Mouse (Mus musculus): ENCODE results near the gene Wnk2.
"Not testable (repeated sequence)": the region's sequence is repeated elsewhere in the genome, so short reads cannot be mapped to it uniquely, and the experiment has no call there.

Gene Wnk2

DNA sequence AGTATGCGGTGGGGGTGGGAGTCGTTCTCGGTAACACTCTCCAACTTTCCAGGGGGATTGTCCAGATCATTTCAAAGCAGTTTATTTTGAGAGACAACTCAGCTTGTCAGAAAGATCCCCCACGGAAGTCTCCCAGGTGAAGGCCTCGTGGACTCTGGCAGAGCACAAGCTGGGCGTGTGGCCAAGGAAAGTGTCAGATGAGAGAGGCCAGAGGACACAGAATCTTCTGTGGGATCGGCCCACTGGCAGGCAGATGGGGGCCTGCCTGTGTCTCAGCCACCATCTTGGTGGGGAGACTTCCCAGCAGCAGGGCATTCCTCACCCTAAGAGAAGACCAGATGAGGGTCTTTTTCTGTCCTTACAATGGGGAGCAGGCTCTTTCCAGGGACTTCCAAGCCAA is 60.4 kb downstream of the Wnk2 start:
- no peak for DNase-seq

- DNase-seq: no peak
Measured at GRCm38 (mm10) chr13:49086431-49086830, 61.4 kb downstream of the Wnk2 start.

DNA sequence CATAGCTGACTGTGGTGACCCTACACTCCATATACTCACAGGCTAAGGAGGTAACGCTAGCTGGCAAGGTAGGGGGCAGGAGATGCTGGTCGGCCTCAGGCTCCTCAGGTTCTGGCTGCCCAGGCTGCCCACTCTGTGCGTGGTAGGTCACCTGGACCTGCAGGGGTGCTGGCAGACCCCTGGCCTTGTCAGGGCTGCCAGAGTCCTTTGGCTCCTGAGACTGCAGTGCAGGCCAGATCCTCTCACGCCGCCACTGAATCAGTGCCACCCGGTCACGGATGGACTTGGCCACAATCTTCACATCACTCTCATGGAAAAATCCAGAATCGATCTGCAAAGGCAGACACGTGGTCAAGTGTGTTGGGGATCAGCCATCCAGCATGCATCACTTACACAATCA is 62.6 kb downstream of the Wnk2 start:
- no peak for DNase-seq

GRCm38 (mm10) chr13:49084781-49085180 is 63.0 kb downstream of the Wnk2 start:
- DNase-seq: no peak

GRCm38 (mm10) chr13:49083941-49084340 is 63.9 kb downstream of the Wnk2 start:
- no peak for DNase-seq

DNA sequence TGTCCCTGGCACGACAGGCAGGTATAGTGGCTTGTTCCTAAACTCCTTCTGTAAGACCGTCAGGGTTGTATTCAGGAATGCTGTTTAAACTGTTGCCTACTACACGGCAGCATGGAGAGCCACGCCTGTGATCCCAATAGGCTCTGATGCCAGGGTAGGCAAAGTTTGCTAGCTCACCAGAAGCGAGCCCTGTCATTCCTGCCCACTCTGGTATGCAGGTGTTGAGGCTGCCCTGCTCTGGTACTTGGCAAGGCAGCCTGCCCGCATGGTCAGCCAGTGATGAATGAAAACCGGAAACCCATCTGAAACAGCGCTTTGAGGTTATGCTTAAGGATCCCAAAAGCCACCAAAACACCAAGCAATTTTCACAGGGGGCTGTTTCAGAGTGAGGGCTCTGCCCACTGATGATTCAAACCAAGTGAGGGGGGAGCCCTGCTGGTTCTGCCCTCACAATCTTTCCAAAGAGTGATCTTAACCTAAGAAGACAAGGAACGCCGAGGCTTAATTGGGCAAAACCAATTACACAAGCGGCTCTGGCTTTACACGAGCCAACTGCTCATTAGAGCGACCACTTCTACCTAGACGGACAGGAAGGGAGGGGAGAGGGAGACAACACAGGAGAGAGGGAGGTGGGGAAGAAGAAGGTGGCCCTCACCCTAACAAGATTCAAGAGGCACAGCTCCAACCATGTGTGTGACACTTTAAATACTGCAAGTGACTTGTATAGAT is 65.5 kb downstream of the Wnk2 start:
- DNase-seq: no peak

- no peak for DNase-seq
Measured at GRCm38 (mm10) chr13:49076196-49076595, 71.6 kb downstream of the Wnk2 start.

DNA sequence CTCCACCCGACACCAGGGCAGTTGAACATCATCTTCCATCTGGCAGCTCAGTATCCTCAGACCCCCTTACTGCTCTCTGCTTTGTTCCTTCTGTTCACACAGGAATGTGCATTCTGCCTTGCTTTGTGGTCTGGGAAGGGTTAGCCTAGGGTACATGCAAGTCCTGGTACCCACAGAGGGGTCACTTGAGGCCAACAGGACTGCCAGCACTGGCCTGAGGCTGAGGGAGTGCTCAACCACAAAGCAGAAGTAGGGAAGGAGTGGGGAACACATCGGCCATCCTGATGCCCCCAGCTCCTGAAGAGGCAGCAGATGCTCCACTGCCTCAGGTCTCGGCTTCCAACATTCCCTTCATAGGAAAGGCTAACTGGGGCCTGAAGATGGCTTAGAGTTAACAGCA is 72.4 kb downstream of the Wnk2 start:
- no peak for DNase-seq

- no peak for DNase-seq
Measured at GRCm38 (mm10) chr13:49073295-49073694, 74.5 kb downstream of the Wnk2 start.

DNA sequence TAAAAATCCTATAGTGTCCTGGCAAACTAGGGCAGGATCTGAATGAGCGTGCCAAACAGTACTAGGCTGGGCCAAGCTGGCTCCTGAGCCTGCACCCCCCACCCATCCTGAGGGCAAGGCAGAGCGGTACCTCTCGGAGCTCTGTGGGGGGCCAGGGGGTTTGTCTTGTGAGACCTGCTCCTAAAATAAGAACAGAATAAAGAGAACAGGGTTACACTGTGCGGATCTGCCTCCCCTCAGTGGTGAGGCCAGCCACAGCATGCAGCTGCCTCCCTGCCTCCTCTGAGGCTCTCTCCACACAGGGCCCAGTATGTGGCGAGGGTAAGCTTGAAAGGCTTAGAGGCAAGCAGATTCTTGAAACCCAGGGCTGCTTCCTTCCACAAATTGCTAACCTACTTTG is 76.0 kb downstream of the Wnk2 start:
- no peak for DNase-seq

DNA sequence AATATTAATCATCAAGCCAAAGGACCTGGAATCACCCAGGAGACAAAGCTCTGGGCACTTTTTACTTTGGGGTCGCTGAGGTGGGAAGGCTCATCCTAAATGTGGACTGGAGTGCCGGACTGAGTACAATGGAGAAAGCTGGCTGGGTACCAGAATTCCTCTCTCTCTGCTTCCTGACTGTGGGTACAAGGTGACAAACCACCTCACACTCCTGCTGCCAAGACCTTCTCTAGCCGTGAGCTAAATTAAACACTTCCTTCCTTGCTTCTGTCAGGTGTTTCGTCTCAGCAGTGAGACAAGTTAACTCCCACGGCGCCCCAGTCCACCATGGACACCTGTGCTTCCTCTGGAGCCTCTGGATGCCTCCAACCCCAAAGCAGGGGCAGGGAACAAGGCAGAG is 77.8 kb downstream of the Wnk2 start:
- no peak for DNase-seq

GRCm38 (mm10) chr13:49069393-49069792 is 78.4 kb downstream of the Wnk2 start:
- DNase-seq: no peak

GRCm38 (mm10) chr13:49064257-49064656 is 83.6 kb downstream of the Wnk2 start:
- no peak for DNase-seq

- DNase-seq: no peak
Measured at GRCm38 (mm10) chr13:49060456-49060855, 87.4 kb downstream of the Wnk2 start.

- DNase-seq: no peak
Measured at GRCm38 (mm10) chr13:49058528-49058927, 89.3 kb downstream of the Wnk2 start.

GRCm38 (mm10) chr13:49056304-49056703 is 91.5 kb downstream of the Wnk2 start:
- no peak for DNase-seq

DNA sequence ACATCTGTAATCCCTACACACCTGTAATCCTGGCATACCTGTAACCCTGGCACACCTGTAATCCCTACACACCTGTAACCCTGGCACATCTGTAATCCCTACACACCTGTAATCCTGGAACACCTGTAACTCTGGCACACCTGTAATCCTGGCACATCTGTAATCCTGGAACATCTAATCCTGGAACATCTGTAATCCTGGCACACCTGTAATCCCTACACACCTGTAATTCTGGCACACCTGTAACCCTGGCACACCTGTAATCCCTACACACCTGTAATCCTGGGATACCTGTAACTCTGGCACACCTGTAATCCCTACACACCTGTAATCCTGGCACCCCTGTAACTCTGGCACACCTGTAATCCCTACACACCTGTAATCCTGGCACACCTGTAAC is 93.1 kb downstream of the Wnk2 start:
- DNase-seq: not testable (repeated sequence)

DNA sequence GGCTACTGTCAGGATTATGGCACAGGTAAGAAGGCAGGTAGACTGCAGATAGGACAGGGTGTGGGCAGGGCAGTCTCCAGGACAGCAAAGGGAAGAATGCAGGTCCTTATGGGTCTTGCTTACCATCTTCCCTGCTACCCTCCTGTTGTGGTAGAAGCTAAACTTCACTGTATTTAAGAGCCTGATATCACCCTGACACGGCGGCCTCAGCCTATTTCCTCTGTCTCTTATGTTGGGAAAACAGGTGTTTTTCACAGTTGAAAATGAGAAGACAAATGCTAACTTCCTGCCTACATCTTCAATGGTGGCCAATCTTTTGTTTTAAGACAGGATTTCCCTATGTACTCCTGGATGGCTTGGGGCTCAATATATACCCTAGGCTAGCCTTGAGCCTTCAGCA is 94.5 kb downstream of the Wnk2 start:
- no peak for DNase-seq

- DNase-seq: no peak
Measured at GRCm38 (mm10) chr13:49052512-49052911, 95.3 kb downstream of the Wnk2 start.

DNA sequence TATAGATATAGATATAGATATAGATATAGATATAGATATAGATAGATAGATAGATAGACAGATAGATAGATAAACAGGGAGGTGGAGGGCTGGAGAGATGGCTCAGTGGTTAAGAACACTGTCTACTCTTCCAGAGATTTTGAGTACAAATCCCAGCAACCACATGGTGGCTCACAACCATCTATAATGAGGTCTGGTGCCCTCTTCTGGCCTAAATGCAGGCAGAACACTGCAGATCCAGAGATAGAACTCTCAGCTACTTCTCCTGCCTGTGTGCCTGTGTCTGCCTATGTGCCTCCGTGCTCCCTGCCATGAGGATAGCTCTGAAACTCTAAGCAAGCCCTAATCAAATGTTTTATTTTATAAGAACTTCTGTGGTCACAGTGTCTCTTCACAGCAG is 100.4 kb downstream of the Wnk2 start:
- no peak for DNase-seq

- no peak for DNase-seq
Measured at GRCm38 (mm10) chr13:49044145-49044561, 103.7 kb downstream of the Wnk2 start.

- DNase-seq: no peak
Measured at GRCm38 (mm10) chr13:49042371-49042770, 105.4 kb downstream of the Wnk2 start.

GRCm38 (mm10) chr13:49036928-49037574 is 110.8 kb downstream of the Wnk2 start:
- DNase-seq: no peak

DNA sequence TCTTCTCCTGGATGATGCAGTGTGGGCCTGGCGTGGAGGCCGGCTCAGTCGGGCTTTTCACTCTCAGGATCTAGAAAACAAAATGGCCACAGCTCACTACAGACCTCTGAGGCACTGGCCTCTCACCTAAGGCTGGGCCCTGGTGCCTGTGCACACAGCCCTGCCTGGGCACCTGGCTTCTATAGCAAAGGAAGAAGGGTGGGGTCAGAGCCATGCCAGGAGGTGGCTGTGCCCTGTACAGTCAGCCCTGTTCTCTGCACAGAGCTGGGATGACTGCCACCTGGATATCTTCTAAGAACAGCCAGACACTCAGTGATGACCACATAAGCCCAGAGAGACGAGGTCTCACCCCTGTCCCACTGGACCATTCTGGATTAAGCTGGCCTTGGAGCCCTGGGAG is 111.4 kb downstream of the Wnk2 start:
- DNase-seq: no peak

DNA sequence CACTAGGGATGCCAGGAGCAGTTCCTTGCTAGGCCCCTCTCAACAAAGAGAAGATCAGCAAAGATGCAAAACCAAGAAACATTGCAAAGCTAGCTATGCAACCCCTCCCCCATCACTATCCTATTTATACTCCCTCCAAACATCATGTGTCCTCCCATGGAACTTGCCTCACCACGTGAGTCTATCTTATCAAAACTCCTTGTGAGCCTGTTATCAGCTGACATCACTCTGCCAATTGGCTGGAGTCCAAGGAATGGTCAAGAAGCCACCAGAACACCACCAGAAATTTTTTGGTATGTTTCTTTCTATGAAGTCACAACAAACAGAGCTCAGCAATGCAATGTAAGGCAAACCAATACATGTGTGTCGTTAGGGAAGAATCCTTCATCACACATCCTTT is 116.8 kb downstream of the Wnk2 start:
- no peak for DNase-seq

All from right cerebral cortex, postnatal 14 days (tissue).